Mouse (Mus musculus) adrenal gland, adult 18-20 months (tissue): ENCODE data around the gene Usp19. TPM values are rescaled to one million over a fixed set of nuclear protein-coding genes. Genes with fewer than 3 reads are reported as not detected.
A peak's percentile ranks its signal among the peaks of the same experiment; 100 is the strongest.

Source experiments
- DNase-seq, 2 experiments: peaks; one replicate each; pipeline ENCODE4 v3.0.0; 2021 to 2022; ENCODE audit warnings: low spot score in 2 of 2
- long read RNA-seq, 2 experiments: library from polyadenylated mRNA; stranded (forward); transcript quantifications; one replicate each; pipeline ENCODE4 v2.0.0; 2021
- total RNA-seq, 2 experiments: library from RNA; stranded (reverse); gene quantifications; 1 replicate in 1 of 2; 2 replicates in 1 of 2; pipeline ENCODE4 v1.2.3; 2021

Gene Usp19
- total RNA-seq, result 100 to 1,000 TPM; 172 to 248 TPM
- long read RNA-seq, experiment 1, full-length matches to known transcripts, result 47 of 104 reads
- long read RNA-seq, experiment 1, partial matches to known transcripts, result 26 of 104 reads
- long read RNA-seq, experiment 1, other reads (novel, unspliced or antisense), result 31 of 104 reads
- long read RNA-seq, experiment 2, full-length matches to known transcripts, result 38 of 174 reads
- long read RNA-seq, experiment 2, partial matches to known transcripts, result 115 of 174 reads
- long read RNA-seq, experiment 2, other reads (novel, unspliced or antisense), result 21 of 174 reads

DNA sequence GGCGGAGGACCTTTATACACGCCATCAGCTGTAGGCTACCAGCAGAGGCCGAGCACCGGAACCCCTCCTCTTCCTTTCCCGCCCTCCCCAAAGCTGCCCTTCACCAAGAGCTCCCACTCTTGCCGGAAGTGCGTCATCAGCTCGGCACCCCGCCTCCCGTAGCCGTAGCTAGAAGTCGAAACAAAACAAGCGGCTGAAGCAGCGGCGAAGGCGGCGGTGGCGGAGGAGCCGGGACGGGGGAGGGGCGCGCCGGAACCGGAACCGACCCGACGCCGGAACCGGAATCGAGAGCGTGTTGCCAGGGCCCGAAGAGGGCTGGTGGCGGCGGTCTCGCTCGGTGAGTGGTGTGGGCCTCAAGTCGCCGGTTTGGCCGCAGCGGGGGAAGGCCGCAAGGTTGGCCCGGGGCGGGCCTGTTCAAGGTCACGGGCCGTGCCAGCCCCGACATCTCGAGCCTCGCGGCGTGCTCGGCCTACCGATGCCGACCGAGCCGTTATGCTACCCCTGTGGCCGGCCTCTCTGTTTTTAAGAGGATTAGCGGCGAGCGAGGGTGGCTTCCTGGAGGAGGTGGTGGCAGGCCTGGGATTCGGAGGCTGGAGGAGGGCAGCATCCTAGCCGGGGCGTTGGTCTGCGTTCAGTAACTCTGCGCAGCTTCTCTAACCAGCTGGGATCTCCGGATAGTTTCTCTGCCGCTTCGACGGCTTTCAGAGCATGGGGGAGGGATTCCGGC is at the start of gene Usp19:
Gene Usp19, plus strand, starts transcription at position 44 of the 727 bp plus-strand sequence.
- peak; percentile 91 to 92 for DNase-seq

GRCm38 (mm10) chr9:108441236-108441919 is 49.0 kb upstream of the Usp19 start:
- DNase-seq, result no peak

- DNase-seq, result no peak
Measured at GRCm38 (mm10) chr9:108445125-108445524, 45.3 kb upstream of the Usp19 start.

DNA sequence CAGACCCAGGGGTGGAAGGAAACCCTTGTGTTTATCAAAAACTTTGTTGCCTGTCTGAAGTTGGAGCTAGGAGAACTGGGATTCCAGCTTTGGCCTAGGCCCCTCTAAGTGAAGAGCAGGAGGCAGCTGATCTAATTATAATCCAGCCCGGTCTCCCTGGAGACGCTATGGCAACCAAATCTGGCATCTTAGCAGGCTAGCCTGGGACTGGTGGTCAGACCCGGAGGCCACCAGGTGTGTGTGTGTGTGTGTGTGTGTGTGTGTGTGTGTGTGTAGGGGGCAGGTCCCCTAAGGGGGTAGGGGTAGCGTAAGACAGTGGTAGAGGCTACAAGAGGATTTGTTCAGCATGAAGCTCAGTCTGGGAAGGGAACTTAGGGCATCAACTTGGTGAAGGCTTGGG is 40.5 kb upstream of the Usp19 start:
- no peak for DNase-seq

GRCm38 (mm10) chr9:108450292-108451169 is 39.9 kb upstream of the Usp19 start:
- no peak for DNase-seq

GRCm38 (mm10) chr9:108451170-108451493 is 39.3 kb upstream of the Usp19 start:
- no peak for DNase-seq

- no peak for DNase-seq
Measured at GRCm38 (mm10) chr9:108451519-108452160, 38.8 kb upstream of the Usp19 start.

- peak; percentile 88 to 89 for DNase-seq
Measured at GRCm38 (mm10) chr9:108452291-108452906, 38.0 kb upstream of the Usp19 start.

DNA sequence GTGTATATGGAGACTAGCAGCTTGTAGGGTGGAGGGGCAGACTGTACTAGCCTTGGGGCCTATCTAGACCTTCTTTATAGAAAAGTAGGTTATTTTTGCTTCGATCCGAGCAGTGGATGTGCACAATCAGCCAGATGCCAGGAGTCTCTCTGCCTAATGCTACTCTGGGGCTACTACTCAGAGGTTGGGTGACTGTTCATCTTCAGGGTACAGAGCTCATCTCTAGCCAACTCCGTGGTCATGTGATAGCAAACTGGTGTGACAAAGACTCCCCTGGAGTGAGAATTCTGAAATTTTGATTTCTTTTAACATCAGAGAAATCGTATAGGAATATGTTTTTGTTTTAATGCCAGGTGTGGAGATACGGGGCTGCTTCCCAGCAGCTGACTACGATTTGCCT is 37.5 kb upstream of the Usp19 start:
- DNase-seq, result no peak

GRCm38 (mm10) chr9:108453458-108453857 is 36.9 kb upstream of the Usp19 start:
- DNase-seq, result no peak

- DNase-seq, result no peak
Measured at GRCm38 (mm10) chr9:108454429-108454828, 36.0 kb upstream of the Usp19 start.

DNA sequence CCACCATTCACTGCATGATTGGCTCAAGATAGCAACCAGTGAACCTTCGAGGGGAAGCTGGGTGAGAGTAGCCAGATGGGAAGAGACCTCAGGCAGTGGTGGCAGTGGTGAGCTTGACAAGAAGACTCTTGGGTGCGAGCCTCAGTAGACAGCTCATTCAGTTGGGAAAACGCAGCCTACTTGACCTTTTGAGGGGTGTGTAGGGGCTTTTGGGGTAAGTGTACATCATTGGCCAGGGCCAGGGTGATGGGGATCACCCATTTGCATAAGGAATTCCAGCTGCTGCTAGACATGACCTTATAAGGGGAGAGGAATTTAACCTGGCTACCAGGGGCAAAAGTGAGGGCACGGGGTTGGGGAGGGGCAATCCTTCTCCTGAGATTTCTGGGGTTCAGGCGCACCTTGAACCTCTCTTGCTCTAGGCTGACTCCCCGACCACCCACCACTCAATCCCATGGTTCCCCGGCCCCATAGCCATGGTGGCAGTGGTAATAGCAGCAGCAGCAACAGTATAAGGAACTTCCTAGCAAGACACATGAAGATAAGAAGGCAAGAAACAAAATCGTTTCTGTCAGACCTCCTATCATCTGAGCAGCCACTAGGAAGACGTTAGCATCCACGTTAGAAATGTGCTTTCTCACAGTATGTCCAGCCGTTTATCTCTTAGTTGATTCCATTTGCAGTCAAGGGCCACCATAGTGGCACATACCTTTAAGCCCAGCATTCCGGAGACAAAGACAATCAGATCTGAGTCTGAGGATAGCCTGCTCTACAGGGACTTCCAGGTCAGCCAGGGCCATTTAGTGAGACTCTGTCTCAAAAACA is 34.4 kb upstream of the Usp19 start:
- no peak for DNase-seq

- no peak for DNase-seq
Measured at GRCm38 (mm10) chr9:108456953-108457352, 33.4 kb upstream of the Usp19 start.

- DNase-seq, result no peak
Measured at GRCm38 (mm10) chr9:108459939-108460318, 30.5 kb upstream of the Usp19 start.

GRCm38 (mm10) chr9:108460319-108461178 is 29.9 kb upstream of the Usp19 start, which contains the start of gene Ccdc71:
Gene Ccdc71 (plus strand): TSS chr9:108460527.
- peak; percentile 85 to 86 for DNase-seq

DNA sequence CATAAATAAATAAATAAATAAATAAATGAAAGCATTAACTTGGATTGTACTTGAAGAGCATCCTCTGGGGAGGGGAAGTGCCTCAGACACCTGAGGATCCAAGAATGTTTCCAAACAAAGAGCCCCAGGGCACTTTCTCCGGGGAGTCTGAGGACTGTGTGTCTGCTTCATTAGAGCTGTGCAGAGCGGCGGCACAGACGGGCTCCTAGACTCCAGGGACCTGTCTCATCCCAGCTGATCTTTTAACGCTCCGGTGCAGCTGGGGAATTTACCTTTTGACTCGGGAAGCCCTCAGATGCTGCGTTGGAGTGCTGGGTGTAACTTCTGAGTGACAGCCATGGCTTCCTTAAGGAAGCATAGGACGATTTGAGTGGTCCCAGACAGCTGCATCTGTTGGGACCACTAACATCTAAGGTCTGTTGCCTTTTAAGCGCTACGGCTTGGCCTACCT is 29.2 kb upstream of the Usp19 start, which contains the start of gene Klhdc8b:
Gene Klhdc8b, minus strand, starts transcription at position 401 of the 451 bp plus-strand sequence.
- DNase-seq, result no peak

- DNase-seq, result no peak
Measured at GRCm38 (mm10) chr9:108461675-108462074, 28.7 kb upstream of the Usp19 start.

DNA sequence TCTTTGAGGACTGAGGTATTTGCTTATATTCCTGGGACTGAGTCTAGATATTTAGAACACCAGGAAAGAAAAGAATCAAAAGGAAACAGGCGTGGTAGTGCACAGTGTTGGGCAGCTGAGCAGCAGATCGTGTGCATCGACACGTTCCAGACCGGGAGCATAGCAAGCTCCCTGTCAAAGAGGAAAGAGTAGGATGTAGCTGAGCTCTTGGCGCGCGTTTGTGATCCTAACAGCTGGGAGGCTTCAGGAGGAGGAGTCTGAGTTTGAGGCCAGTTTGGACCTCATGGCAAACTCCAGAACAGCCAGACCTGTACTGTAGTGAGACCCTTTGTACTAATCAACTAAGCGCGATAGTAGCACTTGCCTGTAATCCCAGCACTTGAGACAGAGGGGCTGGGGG is 28.2 kb upstream of the Usp19 start:
- no peak for DNase-seq
